Mouse (Mus musculus) forebrain, embryonic 14.5 days (tissue): ENCODE data around the gene Dync1li1. TPM values are rescaled to one million over a fixed set of nuclear protein-coding genes. Genes with fewer than 3 reads are reported as not detected.
"Not testable (repeated sequence)": the region's sequence is repeated elsewhere in the genome, so short reads cannot be mapped to it uniquely, and the experiment has no call there.

Experiments
- ATAC-seq: fragments of 200-750 bp; cut with Nextera tagmentation; 2 replicates; pipeline ENCODE4 v1.8.0; 2017; ENCODE audit warnings: mild to moderate bottlenecking, moderate library complexity
- DNase-seq: peaks from one replicate; pipeline ENCODE4 v3.0.0-alpha.2; 2015; ENCODE audit warnings: low spot score
- H3K27ac ChIP-seq: fragments of 300-500 bp; sonication (generic); 2 replicates; pipeline ENCODE4 v1.5.1; 2014; ENCODE audit warnings: low read depth, mild to moderate bottlenecking, control low read depth, low read length, moderate library complexity
- H3K27me3 ChIP-seq: fragments of 300-500 bp; sonication (generic); replicated peaks from 2 replicates; pipeline ENCODE4 v1.6.1; 2014; ENCODE audit warnings: low read length, control low read depth, mixed read lengths; ENCODE audit not compliant: control insufficient read depth, insufficient read depth
- H3K36me3 ChIP-seq: fragments of 300-500 bp; sonication (generic); 2 replicates; pipeline ENCODE4 v1.6.1; 2014; ENCODE audit warnings: low read length, control low read depth; ENCODE audit not compliant: control insufficient read depth, insufficient read depth
- H3K4me1 ChIP-seq: fragments of 300-500 bp; sonication (generic); 2 replicates; pipeline ENCODE4 v1.6.1; 2014; ENCODE audit warnings: antibody characterized with exemption, low read length, control low read depth; ENCODE audit not compliant: control insufficient read depth, insufficient read depth
- H3K4me2 ChIP-seq: fragments of 300-500 bp; sonication (generic); 2 replicates; pipeline ENCODE4 v1.6.1; 2014; ENCODE audit warnings: mild to moderate bottlenecking, control low read depth, low read length
- H3K4me3 ChIP-seq: fragments of 300-500 bp; sonication (generic); 2 replicates; pipeline ENCODE4 v1.5.1; 2014; ENCODE audit warnings: low read depth, low read length, control low read depth
- H3K9ac ChIP-seq: fragments of 300-500 bp; sonication (generic); 2 replicates; pipeline ENCODE4 v1.6.1; 2014; ENCODE audit warnings: mild to moderate bottlenecking, low read length, control low read depth, moderate library complexity
- H3K9me3 ChIP-seq: fragments of 300-500 bp; sonication (generic); replicated peaks from 2 replicates; pipeline ENCODE4 v1.6.1; 2016; ENCODE audit warnings: low read length, control low read depth, mixed read lengths; ENCODE audit not compliant: control insufficient read depth
- WGBS: fragments of 180-500 bp; shearing (Covaris S2); extraction: QIAGEN DNeasy Blood & Tissue Kit; methylation state at CpG from one replicate; pipeline ENCODE4 v1.1.7; 2014; 5-methylcytosine and 5-hydroxymethylcytosine counted together
- polyA plus RNA-seq: library from polyadenylated mRNA; unstranded; fragments of >200 nt; fragmentation: Nextera tagmentation; extraction: Ambion mirVana; gene quantifications from 2 replicates; pipeline ENCODE4 v1.2.1, GENCODE M21; 2014

Gene Dync1li1
- 66.8 and 71.7 TPM in 2 replicates for polyA plus RNA-seq

- peak; percentile 97 for ATAC-seq
- Histone ChIP-seq H3K27me3 (no peaks in the 10 kb centered on the region), H3K4me1 (peaks cover 19% of the 10 kb centered on the region), H3K9me3 (no peaks in the 10 kb centered on the region), H3K4me3 (peak within 1 kb of the TSS; percentile 99), H3K27ac (peak within 1 kb of the TSS; percentile 96), H3K9ac (peak within 1 kb of the TSS; percentile 95), H3K36me3 (peaks cover 19% of the 10 kb centered on the region), H3K4me2 (peak within 1 kb of the TSS; percentile 75)
- DNase-seq: peak; percentile 98
- WGBS: under 1% methylated on average over 44 of the region's 57 CpGs
Observed at GRCm38 (mm10) chr9:114688252-114688952, at the start of gene Dync1li1. Gene Dync1li1 (plus strand): TSS chr9:114688790.

GRCm38 (mm10) chr9:114639186-114639748 lies 49.3 kb upstream of the Dync1li1 start:
- Histone ChIP-seq H3K4me3 (peak overlapping the region; percentile 79), H3K4me1 (peaks cover 10% of the 10 kb centered on the region), H3K9ac (peak overlapping the region; percentile 82), H3K9me3 (no peaks in the 10 kb centered on the region), H3K27ac (peak overlapping the region; percentile 82; the same call in 1 of the 2 replicates), H3K4me2 (peak overlapping the region; percentile 89), H3K36me3 (0 out of 2 replicates have a peak, but pooled peaks cover 3% of the 10 kb centered on the region), H3K27me3 (no peaks in the 10 kb centered on the region; the same call in 1 of the 2 replicates)
- 14% methylated on average over 18 of the region's 18 CpGs for WGBS
- DNase-seq: no peak
- peak; percentile 1; the same call in 1 of the 2 replicates for ATAC-seq

- ATAC-seq (peak; percentile 98), DNase-seq (peak; percentile 98)
- peak within 1 kb of the TSS; percentile 79 for H3K4me3 ChIP-seq
- 0 out of 2 replicates have a peak, but pooled peaks cover 3% of the 10 kb centered on the region for H3K36me3 ChIP-seq
- H3K4me1 ChIP-seq: peaks cover 10% of the 10 kb centered on the region
- no peaks in the 10 kb centered on the region for H3K9me3 ChIP-seq
- no peaks in the 10 kb centered on the region; the same call in 1 of the 2 replicates for H3K27me3 ChIP-seq
- peak within 1 kb of the TSS; percentile 82 for H3K27ac ChIP-seq
- peak within 1 kb of the TSS; percentile 82 for H3K9ac ChIP-seq
- 4% methylated on average over 51 of the region's 51 CpGs for WGBS
- peak within 1 kb of the TSS; percentile 89 for H3K4me2 ChIP-seq
Observed at GRCm38 (mm10) chr9:114639839-114640646, 48.5 kb upstream of the Dync1li1 start, which contains the start of gene Cnot10. Gene Cnot10 (minus strand): TSS chr9:114640184.

GRCm38 (mm10) chr9:114646556-114647505 lies 41.8 kb upstream of the Dync1li1 start:
- Histone ChIP-seq H3K9ac (no peak overlapping the region), H3K27me3 (no peaks in the 10 kb centered on the region; the same call in 1 of the 2 replicates), H3K27ac (no peak overlapping the region), H3K4me2 (no peak overlapping the region), H3K4me1 (no peaks in the 10 kb centered on the region), H3K36me3 (no peaks in the 10 kb centered on the region), H3K4me3 (no peak overlapping the region), H3K9me3 (no peaks in the 10 kb centered on the region)
- 90% methylated on average over 12 of the region's 12 CpGs for WGBS
- no peak for ATAC-seq
- no peak for DNase-seq

- ATAC-seq: no peak
- WGBS: 80% methylated on average over 28 of the region's 28 CpGs
- no peaks in the 10 kb centered on the region for H3K9me3 ChIP-seq
- H3K27me3 ChIP-seq: no peaks in the 10 kb centered on the region; the same call in 1 of the 2 replicates
- no peak for DNase-seq
- H3K4me1 ChIP-seq: no peaks in the 10 kb centered on the region
- no peak overlapping the region for H3K9ac ChIP-seq
- H3K4me2 ChIP-seq: no peak overlapping the region
- no peaks in the 10 kb centered on the region for H3K36me3 ChIP-seq
- no peak overlapping the region for H3K27ac ChIP-seq
- H3K4me3 ChIP-seq: no peak overlapping the region
Observed at GRCm38 (mm10) chr9:114647506-114648432, 40.8 kb upstream of the Dync1li1 start.

GRCm38 (mm10) chr9:114648472-114648871 lies 40.1 kb upstream of the Dync1li1 start:
- peak; percentile 61 for DNase-seq
- H3K4me3 ChIP-seq, ATAC-seq, H3K27me3 ChIP-seq, H3K36me3 ChIP-seq, H3K9ac ChIP-seq, H3K4me1 ChIP-seq, H3K9me3 ChIP-seq, H3K4me2 ChIP-seq, H3K27ac ChIP-seq: not testable (repeated sequence)
- WGBS: 48% methylated on average over 8 of the region's 9 CpGs

- DNase-seq: no peak
- no peak overlapping the region for H3K27ac ChIP-seq
- ATAC-seq: no peak
- no peak overlapping the region for H3K9ac ChIP-seq
- no peaks in the 10 kb centered on the region for H3K27me3 ChIP-seq
- H3K4me3 ChIP-seq: no peak overlapping the region
- WGBS: 70% methylated on average over 5 of the region's 5 CpGs
- no peaks in the 10 kb centered on the region for H3K4me1 ChIP-seq
- H3K9me3 ChIP-seq: no peaks in the 10 kb centered on the region
- no peak overlapping the region for H3K4me2 ChIP-seq
- no peaks in the 10 kb centered on the region for H3K36me3 ChIP-seq
Observed at GRCm38 (mm10) chr9:114649371-114649770, 39.2 kb upstream of the Dync1li1 start.
